Mouse (Mus musculus): Measurements from ENCODE around the gene Sp4. TPM values are rescaled to one million over a fixed set of nuclear protein-coding genes. Genes with fewer than 3 reads are reported as not detected.

Gene Sp4
- total and polyA plus RNA-seq, 2 experiments from 2014 or later = 17.4 to 50.8 TPM

DNA sequence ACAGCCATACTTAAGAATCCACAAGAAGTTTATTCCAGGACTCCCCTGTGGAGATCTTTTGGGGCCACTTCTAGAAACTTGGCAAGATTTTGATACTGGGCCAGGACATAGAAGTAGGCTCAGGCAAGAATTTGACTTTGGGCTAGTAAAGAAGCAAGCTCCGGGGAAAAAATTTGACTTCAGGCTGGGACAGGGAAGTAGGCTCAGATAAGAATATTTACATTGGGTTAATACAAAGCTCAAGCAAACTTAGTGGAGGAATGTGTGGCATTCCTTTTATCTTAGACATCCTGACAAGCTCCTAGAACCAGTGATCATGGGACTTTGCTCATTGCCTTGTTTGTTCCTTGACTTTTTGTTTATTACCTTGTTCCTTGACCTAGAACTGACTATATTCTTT lies 37.4 kb downstream of the Sp4 start:
- WGBS = 88% methylated on average over 1 of the region's 1 CpGs
- H3K27me3 ChIP-seq (ENCODE audit: insufficient read depth, low read length) = no peaks in the 10 kb centered on the region
- no peak for DNase-seq (ENCODE audit: low spot score)
- no peak overlapping the region for H3K4me3 ChIP-seq (ENCODE audit: low read depth, low read length)
- H3K36me3 ChIP-seq (ENCODE audit: insufficient read depth, low read length) = no peaks in the 10 kb centered on the region
- no peaks in the 10 kb centered on the region for H3K9me3 ChIP-seq (ENCODE audit: low read length)
- no peak overlapping the region for H3K4me2 ChIP-seq (ENCODE audit: low read depth, low read length, poor library complexity, severe bottlenecking)
- no peaks in the 10 kb centered on the region for H3K4me1 ChIP-seq (ENCODE audit: insufficient read depth, low read length)
- H3K27ac ChIP-seq (ENCODE audit: low read depth, low read length) = no peak overlapping the region
- no peak for ATAC-seq (ENCODE audit: low FRiP score)
- H3K9ac ChIP-seq (replicated peaks; ENCODE audit: low read length, poor library complexity, severe bottlenecking) = no peak overlapping the region
- TF ChIP-seq CTCF (IDR thresholded peaks at IDR 0.05) = no peak

DNA sequence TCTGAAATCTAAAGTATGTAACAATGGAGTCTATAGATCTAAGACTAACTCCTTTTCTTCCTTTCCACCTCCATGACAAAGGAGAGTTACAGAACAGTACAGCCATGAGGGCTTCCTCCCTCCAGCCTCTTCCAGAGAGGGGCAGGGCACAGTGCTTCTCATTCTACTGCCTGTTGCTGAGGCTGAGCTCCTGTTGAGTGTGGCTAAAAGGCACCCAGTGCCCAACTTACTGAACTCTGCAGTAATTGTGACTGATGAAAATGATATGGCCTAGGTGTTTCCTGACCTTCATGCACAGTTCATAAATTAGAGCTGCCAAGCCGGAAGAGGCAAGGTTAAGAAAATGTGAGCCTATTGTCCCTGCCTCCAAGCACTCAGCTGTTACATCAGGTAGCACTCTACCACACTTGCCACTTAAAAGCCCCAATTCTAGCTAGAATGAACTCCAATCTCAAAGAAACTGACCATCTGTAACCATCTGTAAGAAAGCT lies 45.9 kb downstream of the Sp4 start:
- no peaks in the 10 kb centered on the region for H3K9me3 ChIP-seq (ENCODE audit: low read length)
- no peaks in the 10 kb centered on the region for H3K27me3 ChIP-seq (ENCODE audit: insufficient read depth, low read length)
- H3K36me3 ChIP-seq (ENCODE audit: insufficient read depth, low read length) = peaks cover 5% of the 10 kb centered on the region; the same call in 1 of the 2 replicates
- no peaks in the 10 kb centered on the region for H3K4me1 ChIP-seq (ENCODE audit: insufficient read depth, low read length)
- no peak overlapping the region for H3K9ac ChIP-seq (replicated peaks; ENCODE audit: low read length, poor library complexity, severe bottlenecking)
- WGBS = 79% methylated on average over 1 of the region's 1 CpGs
- no peak for TF ChIP-seq CTCF (IDR thresholded peaks at IDR 0.05)
- H3K4me2 ChIP-seq (ENCODE audit: low read depth, low read length, poor library complexity, severe bottlenecking) = no peak overlapping the region
- H3K27ac ChIP-seq (ENCODE audit: low read depth, low read length) = no peak overlapping the region
- H3K4me3 ChIP-seq (ENCODE audit: low read depth, low read length) = no peak overlapping the region
- ATAC-seq (ENCODE audit: low FRiP score) (no peak), DNase-seq (ENCODE audit: low spot score) (no peak)

DNA sequence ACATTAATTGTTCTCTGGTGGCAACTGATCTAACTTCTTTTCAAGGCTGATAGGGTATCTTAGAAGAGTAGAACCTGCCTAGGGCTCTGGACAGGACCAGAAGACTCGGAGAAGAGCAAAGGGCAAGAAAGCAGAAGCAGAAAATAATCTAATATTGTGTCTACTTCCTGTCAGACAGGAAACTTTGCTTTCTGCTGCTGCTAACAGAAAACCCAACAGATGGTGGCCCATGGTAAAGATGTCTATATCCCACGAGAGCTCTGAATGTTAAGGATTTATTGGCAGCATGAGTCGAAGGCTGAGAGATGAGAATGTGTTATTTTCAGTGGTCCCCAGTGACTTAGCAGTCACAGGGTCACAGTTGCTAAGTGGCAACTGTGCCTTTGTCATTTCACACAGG lies 80.1 kb downstream of the Sp4 start:
- Histone ChIP-seq H3K36me3 (ENCODE audit: insufficient read depth, low read length) (no peaks in the 10 kb centered on the region), H3K27me3 (ENCODE audit: insufficient read depth, low read length) (no peaks in the 10 kb centered on the region), H3K9ac (replicated peaks; ENCODE audit: low read length, poor library complexity, severe bottlenecking) (no peak overlapping the region), H3K4me3 (ENCODE audit: low read depth, low read length) (no peak overlapping the region), H3K4me2 (ENCODE audit: low read depth, low read length, poor library complexity, severe bottlenecking) (no peak overlapping the region), H3K27ac (ENCODE audit: low read depth, low read length) (no peak overlapping the region), H3K9me3 (ENCODE audit: low read length) (no peaks in the 10 kb centered on the region), H3K4me1 (ENCODE audit: insufficient read depth, low read length) (no peaks in the 10 kb centered on the region)
- ATAC-seq (ENCODE audit: low FRiP score) (no peak), DNase-seq (ENCODE audit: low spot score) (peak; percentile 12)
- WGBS = 66% methylated on average over 3 of the region's 3 CpGs
- no peak for TF ChIP-seq CTCF (IDR thresholded peaks at IDR 0.05)

DNA sequence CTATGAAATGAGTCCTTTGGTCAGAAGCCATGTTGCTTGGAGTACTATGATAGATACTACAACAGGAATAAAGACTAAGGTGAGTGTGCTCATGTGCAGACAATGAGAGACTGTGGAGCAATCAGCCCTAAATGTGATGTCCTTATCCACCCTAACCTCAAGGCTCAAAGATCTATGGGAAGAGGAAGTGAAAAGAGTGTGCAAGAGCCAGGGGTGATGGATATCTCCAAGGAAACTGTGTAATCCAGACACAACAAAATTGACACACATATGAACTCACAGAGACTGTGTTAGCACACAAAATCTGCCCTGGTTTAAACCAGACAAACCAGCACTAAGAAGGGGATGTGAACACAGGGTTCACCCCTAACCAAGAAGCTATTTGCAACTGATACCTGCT lies 81.2 kb downstream of the Sp4 start:
- no peaks in the 10 kb centered on the region for H3K36me3 ChIP-seq (ENCODE audit: insufficient read depth, low read length)
- no peak overlapping the region for H3K27ac ChIP-seq (ENCODE audit: low read depth, low read length)
- H3K27me3 ChIP-seq (ENCODE audit: insufficient read depth, low read length) = no peaks in the 10 kb centered on the region
- DNase-seq (ENCODE audit: low spot score) = no peak
- no peaks in the 10 kb centered on the region for H3K4me1 ChIP-seq (ENCODE audit: insufficient read depth, low read length)
- no peak for ATAC-seq (ENCODE audit: low FRiP score)
- H3K9me3 ChIP-seq (ENCODE audit: low read length) = no peaks in the 10 kb centered on the region
- no peak overlapping the region for H3K4me3 ChIP-seq (ENCODE audit: low read depth, low read length)
- no peak overlapping the region for H3K4me2 ChIP-seq (ENCODE audit: low read depth, low read length, poor library complexity, severe bottlenecking)
- TF ChIP-seq CTCF (IDR thresholded peaks at IDR 0.05) = no peak
- no peak overlapping the region for H3K9ac ChIP-seq (replicated peaks; ENCODE audit: low read length, poor library complexity, severe bottlenecking)

DNA sequence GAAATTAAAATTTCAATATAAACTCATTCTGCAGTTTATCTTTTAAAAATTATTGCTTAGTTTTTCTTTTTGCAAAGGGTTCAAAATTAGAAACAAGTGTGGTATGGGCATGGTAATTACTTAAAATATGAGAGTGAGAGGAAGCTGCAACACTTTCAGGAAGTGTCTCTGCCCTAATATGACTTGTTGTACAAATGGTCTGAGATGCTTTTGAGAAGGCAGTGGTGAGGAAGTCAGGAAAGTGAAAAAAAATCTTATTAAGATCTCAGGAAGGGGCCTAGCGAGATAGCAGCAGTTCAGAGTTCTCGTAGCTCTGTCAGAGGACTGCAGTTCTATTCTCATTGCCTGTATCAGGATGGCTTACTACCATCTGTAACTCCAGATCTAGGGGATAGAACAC lies 89.1 kb downstream of the Sp4 start:
- Histone ChIP-seq H3K4me1 (ENCODE audit: insufficient read depth, low read length) (no peaks in the 10 kb centered on the region), H3K4me2 (ENCODE audit: low read depth, low read length, poor library complexity, severe bottlenecking) (no peak overlapping the region), H3K9me3 (ENCODE audit: low read length) (no peaks in the 10 kb centered on the region), H3K27me3 (ENCODE audit: insufficient read depth, low read length) (no peaks in the 10 kb centered on the region), H3K36me3 (ENCODE audit: insufficient read depth, low read length) (no peaks in the 10 kb centered on the region), H3K9ac (replicated peaks; ENCODE audit: low read length, poor library complexity, severe bottlenecking) (no peak overlapping the region), H3K4me3 (ENCODE audit: low read depth, low read length) (no peak overlapping the region), H3K27ac (ENCODE audit: low read depth, low read length) (no peak overlapping the region)
- ATAC-seq (ENCODE audit: low FRiP score) (no peak), DNase-seq (ENCODE audit: low spot score) (no peak)
- no peak for TF ChIP-seq CTCF (IDR thresholded peaks at IDR 0.05)
- 83% methylated on average over 2 of the region's 2 CpGs for WGBS

DNA sequence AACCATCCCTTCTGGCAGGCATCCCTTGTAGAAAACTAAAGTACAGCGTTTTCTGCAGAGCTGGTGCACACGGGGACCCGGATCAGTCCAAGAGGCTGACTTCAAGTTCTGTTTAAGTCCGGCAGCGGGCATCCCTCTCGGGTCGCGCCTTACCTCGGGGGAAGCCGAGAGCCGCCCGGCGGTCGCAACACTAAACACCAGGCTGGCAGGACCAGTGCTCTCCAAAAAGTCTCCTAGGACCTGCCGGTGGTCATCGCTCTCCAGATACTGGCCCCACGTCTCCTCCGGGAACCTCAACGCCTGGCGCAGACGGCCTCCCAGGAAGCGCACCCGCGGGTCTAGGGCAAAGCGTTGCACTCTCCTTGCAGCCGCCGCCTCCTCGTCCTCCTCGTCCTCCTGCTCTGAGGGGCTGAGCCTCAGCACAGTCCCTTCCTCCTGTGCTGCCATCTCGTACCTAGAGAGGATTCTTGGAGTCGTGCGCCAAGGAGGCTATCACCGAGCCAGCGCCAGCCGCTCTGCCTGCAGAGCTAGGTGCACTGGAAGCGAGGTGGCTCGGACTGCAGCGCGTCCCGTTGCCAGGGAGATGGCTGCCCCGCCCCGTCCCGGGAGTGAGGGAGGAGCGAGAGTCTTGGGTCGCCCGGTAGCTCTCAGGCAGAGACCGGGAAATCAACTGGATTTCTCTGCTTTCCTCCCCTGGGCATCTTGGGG lies 102.7 kb downstream of the Sp4 start, which contains the start of gene Dnah11:
TSS of gene Dnah11 (minus strand) at position 658 of the 708 bp plus-strand sequence.
- Histone ChIP-seq H3K27me3 (ENCODE audit: insufficient read depth, low read length) (peaks cover 8% of the 10 kb centered on the region), H3K4me2 (ENCODE audit: low read depth, low read length, poor library complexity, severe bottlenecking) (peak within 1 kb of the TSS; percentile 93), H3K4me3 (ENCODE audit: low read depth, low read length) (peak within 1 kb of the TSS; percentile 46), H3K9ac (replicated peaks; ENCODE audit: low read length, poor library complexity, severe bottlenecking) (0 out of 2 replicates have a peak within 1 kb of the TSS, but pooled peaks have one; percentile 15), H3K27ac (ENCODE audit: low read depth, low read length) (no peak within 1 kb of the TSS), H3K36me3 (ENCODE audit: insufficient read depth, low read length) (no peaks in the 10 kb centered on the region), H3K4me1 (ENCODE audit: insufficient read depth, low read length) (peaks cover 4% of the 10 kb centered on the region; the same call in 1 of the 2 replicates), H3K9me3 (ENCODE audit: low read length) (no peaks in the 10 kb centered on the region)
- ATAC-seq (ENCODE audit: low FRiP score) (peak; percentile 85), DNase-seq (ENCODE audit: low spot score) (peak; percentile 52)
- peak; percentile 6; the same call in 1 of the 2 replicates for TF ChIP-seq CTCF (IDR thresholded peaks at IDR 0.05)
- 1% methylated on average over 47 of the region's 47 CpGs for WGBS
